Comparison of ENCODE assay signal across 7 mouse cellular contexts in the genomic region with DNA sequence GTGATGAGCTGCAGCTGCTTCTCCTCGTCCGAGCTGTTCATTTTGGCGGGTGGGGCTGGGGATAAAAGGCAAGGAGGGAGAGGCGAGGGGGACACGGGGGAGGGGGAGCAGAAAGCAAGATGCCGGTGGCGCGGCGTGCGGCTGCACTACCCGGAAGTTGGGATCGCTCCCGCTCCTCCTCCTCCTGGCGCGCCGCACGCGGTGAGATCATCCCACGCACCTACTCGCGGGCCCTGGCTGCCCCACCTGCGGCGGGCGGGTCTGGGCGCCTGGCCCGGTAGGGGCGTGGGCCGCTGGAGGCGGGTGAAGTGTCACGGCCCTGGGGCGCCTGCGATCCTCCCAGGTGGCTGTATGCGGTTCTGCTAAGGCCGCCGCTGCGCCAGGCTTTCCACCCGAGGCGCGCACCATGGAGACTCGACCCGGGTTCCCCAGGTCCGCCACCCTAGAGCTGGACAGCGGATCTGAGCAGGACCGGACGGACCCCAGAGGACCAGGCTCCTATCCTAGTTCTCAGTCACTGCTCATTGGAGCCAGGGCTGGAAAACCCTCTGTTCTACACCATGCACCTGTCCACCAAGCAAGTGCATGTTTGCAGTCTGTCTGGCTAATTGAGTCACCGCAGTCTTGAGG. TPM values are rescaled to one million over a fixed set of nuclear protein-coding genes. Genes with fewer than 3 reads are reported as not detected.
DNase-seq lines count a peak whose midpoint lies in the region; ATAC-seq lines count a peak whose summit lies in the region.

Gene Shtn1, minus strand, starts transcription at position 629 of the 630 bp plus-strand sequence.

- peak within 1 kb of the TSS; percentile 59 for H3K4me3 ChIP-seq in intestine, embryonic 14.5 days (ENCODE audit: low read depth, low read length)
- peak within 1 kb of the TSS; percentile 33 for H3K4me3 ChIP-seq in macrophage (ENCODE audit: inconsistent target)

- peaks cover 36% of the 10 kb centered on the region for H3K79me2 ChIP-seq in macrophage (ENCODE audit: inconsistent target)

- no peaks in the 10 kb centered on the region for H3K4me1 ChIP-seq in intestine, embryonic 14.5 days (replicated peaks; ENCODE audit: control insufficient read depth, insufficient read depth, low read length)

- ATAC-seq in frontal cortex, adult (ENCODE audit: low TSS enrichment), result peak; percentile 82
- ATAC-seq in intestine, embryonic 14.5 days (replicated peaks; ENCODE audit: low FRiP score, low TSS enrichment, low read depth), result peak; percentile 93

- DNase-seq in ZHBTc4 (ENCODE audit: low read depth, low spot score), result peak; percentile 64
- DNase-seq in cerebellum, adult 18-20 months, result peak; percentile 78 to 79
- DNase-seq in intestine, embryonic 14.5 days (ENCODE audit: low spot score), result peak; percentile 80
- peak; percentile 46 to 80 for DNase-seq in left cerebral cortex, postnatal 10 days (ENCODE audit: extremely low spot score in 1 of 2, low spot score in 2 of 2)
- peak; percentile 77 for DNase-seq in right cerebral cortex, postnatal 4 days

- H3K4me2 ChIP-seq in intestine, embryonic 14.5 days (ENCODE audit: low read length), result peak within 1 kb of the TSS; percentile 96

- peak within 1 kb of the TSS; percentile 54 for H3K9ac ChIP-seq in intestine, embryonic 14.5 days (ENCODE audit: low read length)

- 1% methylated on average over 41 of the region's 46 CpGs for WGBS in intestine, embryonic 14.5 days
- WGBS in macrophage (ENCODE audit: missing documents), result 2% methylated on average over 30 of the region's 46 CpGs

- no peaks in the 10 kb centered on the region for H3K9me3 ChIP-seq in intestine, embryonic 14.5 days (ENCODE audit: control insufficient read depth, low read length)

- H3K36me3 ChIP-seq in intestine, embryonic 14.5 days (ENCODE audit: control insufficient read depth, insufficient read depth, low read length), result no peaks in the 10 kb centered on the region
- no peaks in the 10 kb centered on the region for H3K36me3 ChIP-seq in macrophage (ENCODE audit: inconsistent target)

- peak within 1 kb of the TSS; percentile 65; the same call in 1 of the 2 replicates for H3K27ac ChIP-seq in intestine, embryonic 14.5 days (ENCODE audit: low read depth)
- H3K27ac ChIP-seq in macrophage, result peak within 1 kb of the TSS; percentile 65

- H3K27me3 ChIP-seq in intestine, embryonic 14.5 days (replicated peaks; ENCODE audit: control insufficient read depth, insufficient read depth, low read length), result peaks cover 40% of the 10 kb centered on the region

- intact Hi-C loops in left cerebral cortex, postnatal 10 days (cut with DNase I), result no loop called here

RNA-seq across cellular contexts. Expression of gene Shtn1, which starts in this region (rescaled TPM):
- polyA plus RNA-seq in intestine, embryonic 14.5 days (2014; fragmentation: Nextera tagmentation; extraction: Ambion mirVana), result 18.2 and 18.7 TPM in 2 replicates
- 10 to 100 TPM; 77.1 to 88.1 TPM for total RNA-seq in left cerebral cortex, postnatal 10 days (2021)
- total RNA-seq in macrophage (2018; cell fraction: chromatin; rRNA removed), result 100 to 1,000 TPM in 15 of 26 experiments, 10 to 100 TPM in 11; 19.7 to 156 (median 106) TPM
- total RNA-seq in macrophage (2018; cell fraction: cytosol; rRNA removed), result 10 to 100 TPM; 28.6 to 71.5 (median 54.5) TPM
- total RNA-seq in macrophage (2018; cell fraction: nucleus; rRNA removed), result 10 to 100 TPM; 20.1 to 98.1 (median 64.4) TPM
- 31.2 to 80.8 TPM (median 43.7 TPM) in 3 replicates for polyA plus RNA-seq in macrophage (2018)

Comparison
In these comparisons a context has a peak if more than half of its experiments do, and no peak if none do; other contexts are left out.
1. Peak in every context shown above with its lines: DNase-seq, ATAC-seq, H3K4me3 ChIP-seq and H3K27ac ChIP-seq.